Mouse (Mus musculus) stomach, embryonic 15.5 days (tissue): Measurements from ENCODE around the gene Vav3. TPM values are rescaled to one million over a fixed set of nuclear protein-coding genes. Genes with fewer than 3 reads are reported as not detected.

Experiments
- ATAC-seq: fragments of 200-750 bp; cut with Nextera tagmentation; 2 replicates; pipeline ENCODE4 v1.8.0; 2017; ENCODE audit warnings: low read depth, moderate number of reproducible peaks, moderate TSS enrichment; ENCODE audit not compliant: insufficient read depth, low FRiP score
- H3K27ac ChIP-seq: fragments of 300-500 bp; sonication (generic); 2 replicates; pipeline ENCODE4 v1.5.1; 2015; ENCODE audit warnings: mild to moderate bottlenecking, inconsistent platforms
- H3K27me3 ChIP-seq: fragments of 300-500 bp; sonication (generic); replicated peaks from 2 replicates; pipeline ENCODE4 v1.6.1; 2015; ENCODE audit warnings: inconsistent platforms
- H3K36me3 ChIP-seq: fragments of 300-500 bp; sonication (generic); 2 replicates; pipeline ENCODE4 v1.6.1; 2015; ENCODE audit warnings: inconsistent platforms
- H3K4me1 ChIP-seq: fragments of 300-500 bp; sonication (generic); 2 replicates; pipeline ENCODE4 v1.6.1; 2015; ENCODE audit warnings: inconsistent platforms
- H3K4me2 ChIP-seq: fragments of 300-500 bp; sonication (generic); 2 replicates; pipeline ENCODE4 v1.6.1; 2015; ENCODE audit warnings: mild to moderate bottlenecking, inconsistent platforms
- H3K4me3 ChIP-seq: fragments of 300-500 bp; sonication (generic); replicated peaks from 2 replicates; pipeline ENCODE4 v1.5.1; 2015; ENCODE audit warnings: inconsistent platforms
- H3K9ac ChIP-seq: fragments of 300-500 bp; sonication (generic); 2 replicates; pipeline ENCODE4 v1.6.1; 2015; ENCODE audit warnings: inconsistent platforms
- H3K9me3 ChIP-seq: fragments of 300-500 bp; sonication (generic); 2 replicates; pipeline ENCODE4 v1.6.1; 2016; ENCODE audit warnings: inconsistent platforms
- WGBS: fragments of 180-500 bp; shearing (Covaris S2); methylation state at CpG from one replicate; pipeline ENCODE4 v1.1.7; 2015; 5-methylcytosine and 5-hydroxymethylcytosine counted together
- polyA plus RNA-seq: library from polyadenylated mRNA; unstranded; fragments of >200 nt; fragmentation: Nextera tagmentation; extraction: Ambion mirVana; gene quantifications from 2 replicates; pipeline ENCODE4 v1.2.1, GENCODE M21; 2015

Gene Vav3
- polyA plus RNA-seq, 1 experiment from 2014 or later = 17.5 TPM

GRCm38 (mm10) chr3:109526651-109527050 is 186.2 kb downstream of the Vav3 start:
- Histone ChIP-seq H3K9me3 (no peaks in the 10 kb centered on the region), H3K9ac (no peak overlapping the region), H3K27me3 (no peaks in the 10 kb centered on the region), H3K27ac (no peak overlapping the region), H3K36me3 (no peaks in the 10 kb centered on the region), H3K4me3 (no peak overlapping the region), H3K4me1 (no peaks in the 10 kb centered on the region), H3K4me2 (no peak overlapping the region)
- ATAC-seq = no peak
- WGBS = 55% methylated on average over 8 of the region's 8 CpGs

GRCm38 (mm10) chr3:109528688-109529087 is 188.2 kb downstream of the Vav3 start:
- Histone ChIP-seq H3K27ac (no peak overlapping the region), H3K36me3 (no peaks in the 10 kb centered on the region), H3K27me3 (no peaks in the 10 kb centered on the region), H3K4me1 (no peaks in the 10 kb centered on the region), H3K9me3 (no peaks in the 10 kb centered on the region), H3K4me3 (no peak overlapping the region), H3K9ac (no peak overlapping the region), H3K4me2 (no peak overlapping the region)
- 90% methylated on average over 4 of the region's 4 CpGs for WGBS
- no peak for ATAC-seq

GRCm38 (mm10) chr3:109537686-109538085 is 197.2 kb downstream of the Vav3 start:
- WGBS = 70% methylated on average over 3 of the region's 3 CpGs
- no peak for ATAC-seq
- Histone ChIP-seq H3K4me1 (no peaks in the 10 kb centered on the region), H3K27me3 (no peaks in the 10 kb centered on the region), H3K36me3 (no peaks in the 10 kb centered on the region), H3K4me2 (no peak overlapping the region), H3K27ac (no peak overlapping the region), H3K4me3 (no peak overlapping the region), H3K9me3 (no peaks in the 10 kb centered on the region), H3K9ac (no peak overlapping the region)

DNA sequence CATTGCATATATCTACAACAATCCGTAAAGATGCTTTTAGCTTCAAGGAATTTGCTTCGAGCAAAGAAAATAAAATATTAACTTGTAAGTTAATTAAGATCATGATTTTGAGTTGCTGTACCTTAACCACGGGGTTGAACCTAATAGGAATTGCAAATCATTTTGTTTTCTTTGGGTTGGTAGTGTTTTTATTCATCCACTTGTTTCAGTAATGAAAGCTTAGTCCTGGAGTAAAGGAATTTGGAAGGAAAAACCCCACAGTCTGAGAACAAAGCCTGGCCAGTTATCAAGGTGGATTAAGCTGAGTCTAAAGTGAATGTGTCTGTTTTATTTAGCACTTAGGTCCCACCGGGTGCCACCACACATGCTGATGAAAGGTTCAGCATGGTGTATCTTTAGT is 199.6 kb downstream of the Vav3 start:
- no peaks in the 10 kb centered on the region for H3K9me3 ChIP-seq
- H3K27ac ChIP-seq = no peak overlapping the region
- H3K27me3 ChIP-seq = no peaks in the 10 kb centered on the region
- no peaks in the 10 kb centered on the region for H3K36me3 ChIP-seq
- H3K4me1 ChIP-seq = no peaks in the 10 kb centered on the region
- no peak overlapping the region for H3K4me3 ChIP-seq
- no peak overlapping the region for H3K9ac ChIP-seq
- WGBS = 57% methylated on average over 4 of the region's 4 CpGs
- H3K4me2 ChIP-seq = no peak overlapping the region
- ATAC-seq = no peak

- ATAC-seq = no peak
- Histone ChIP-seq H3K9ac (no peak overlapping the region), H3K9me3 (no peaks in the 10 kb centered on the region), H3K4me1 (no peaks in the 10 kb centered on the region), H3K4me2 (no peak overlapping the region), H3K4me3 (no peak overlapping the region), H3K27me3 (no peaks in the 10 kb centered on the region), H3K27ac (no peak overlapping the region), H3K36me3 (no peaks in the 10 kb centered on the region)
- 48% methylated on average over 7 of the region's 7 CpGs for WGBS
Observed at GRCm38 (mm10) chr3:109544476-109545221, 204.2 kb downstream of the Vav3 start.

DNA sequence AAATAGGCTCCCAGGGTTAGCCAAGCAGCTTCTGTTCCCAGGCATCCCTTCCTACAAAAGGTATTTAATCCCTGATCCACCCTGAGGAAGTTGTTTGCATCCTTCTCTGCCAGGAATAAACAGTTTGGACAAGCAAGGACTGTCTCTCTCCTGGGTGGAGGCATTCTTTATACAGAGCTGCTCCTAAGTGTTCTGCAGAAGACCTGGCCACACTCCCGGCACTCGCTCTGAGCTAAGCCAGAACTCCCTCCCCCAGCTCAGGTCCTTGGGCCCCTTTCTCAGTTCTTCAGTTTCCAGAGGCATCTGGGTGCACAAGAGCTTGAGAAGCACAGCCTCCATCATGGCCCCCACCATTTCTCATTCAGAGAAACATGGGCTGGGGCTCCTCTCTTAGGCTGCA is 216.9 kb downstream of the Vav3 start:
- H3K36me3 ChIP-seq = no peaks in the 10 kb centered on the region
- WGBS = 49% methylated on average over 2 of the region's 2 CpGs
- H3K27me3 ChIP-seq = no peaks in the 10 kb centered on the region
- no peaks in the 10 kb centered on the region for H3K9me3 ChIP-seq
- no peaks in the 10 kb centered on the region for H3K4me1 ChIP-seq
- H3K4me3 ChIP-seq = no peak overlapping the region
- ATAC-seq = peak; percentile 47; the same call in 1 of the 2 replicates
- H3K27ac ChIP-seq = no peak overlapping the region
- H3K4me2 ChIP-seq = no peak overlapping the region
- H3K9ac ChIP-seq = no peak overlapping the region

GRCm38 (mm10) chr3:109561295-109561694 is 220.8 kb downstream of the Vav3 start:
- no peak overlapping the region for H3K4me3 ChIP-seq
- no peak overlapping the region for H3K27ac ChIP-seq
- no peaks in the 10 kb centered on the region for H3K4me1 ChIP-seq
- WGBS = 63% methylated on average over 4 of the region's 4 CpGs
- no peak overlapping the region for H3K4me2 ChIP-seq
- H3K36me3 ChIP-seq = no peaks in the 10 kb centered on the region
- H3K9me3 ChIP-seq = no peaks in the 10 kb centered on the region
- ATAC-seq = no peak
- no peak overlapping the region for H3K9ac ChIP-seq
- no peaks in the 10 kb centered on the region for H3K27me3 ChIP-seq

DNA sequence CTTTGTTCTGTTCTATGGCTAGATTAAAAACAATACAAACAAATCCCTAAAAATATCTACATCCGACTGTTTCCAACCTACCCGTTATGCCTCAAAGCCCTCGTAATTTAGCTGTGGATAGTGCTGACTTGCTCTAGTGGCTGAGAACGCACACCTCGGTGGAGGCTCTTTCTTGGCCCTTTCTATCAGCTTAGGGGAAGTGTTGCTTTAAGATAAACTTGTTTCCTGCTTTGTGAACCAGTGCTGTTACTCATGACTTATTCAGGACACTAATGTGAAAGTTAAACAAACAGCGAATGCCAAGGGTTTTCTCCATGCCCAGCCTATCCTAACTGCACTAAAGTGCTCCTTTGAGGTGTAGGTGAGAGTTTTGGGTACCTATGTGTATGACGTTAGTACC is 221.3 kb downstream of the Vav3 start:
- Histone ChIP-seq H3K36me3 (no peaks in the 10 kb centered on the region), H3K9me3 (no peaks in the 10 kb centered on the region), H3K27me3 (no peaks in the 10 kb centered on the region), H3K4me2 (no peak overlapping the region), H3K27ac (no peak overlapping the region), H3K9ac (no peak overlapping the region), H3K4me3 (no peak overlapping the region), H3K4me1 (no peaks in the 10 kb centered on the region)
- ATAC-seq = no peak
- WGBS = 57% methylated on average over 7 of the region's 7 CpGs

DNA sequence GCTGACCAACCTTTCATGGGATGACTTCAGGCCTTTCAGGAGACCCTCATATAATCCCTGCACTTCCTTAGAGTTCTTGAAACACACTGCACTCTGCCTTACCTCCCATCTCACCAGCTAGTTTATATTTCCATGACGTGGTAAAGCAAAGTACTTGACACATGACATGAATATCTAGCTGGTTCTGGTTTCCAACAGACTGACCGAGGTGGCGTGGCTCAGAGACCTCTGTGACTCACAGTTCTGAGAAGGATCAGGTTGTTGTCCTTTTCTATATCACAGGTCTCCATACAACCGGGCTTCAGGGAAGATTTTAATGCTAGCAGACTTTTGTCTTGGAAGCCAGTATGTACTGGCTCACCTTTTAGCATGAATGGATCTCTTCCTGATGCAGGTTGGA is 221.8 kb downstream of the Vav3 start:
- Histone ChIP-seq H3K27me3 (no peaks in the 10 kb centered on the region), H3K4me1 (no peaks in the 10 kb centered on the region), H3K9me3 (no peaks in the 10 kb centered on the region), H3K4me3 (no peak overlapping the region), H3K4me2 (no peak overlapping the region), H3K36me3 (no peaks in the 10 kb centered on the region), H3K9ac (no peak overlapping the region), H3K27ac (no peak overlapping the region)
- 79% methylated on average over 4 of the region's 4 CpGs for WGBS
- no peak for ATAC-seq

GRCm38 (mm10) chr3:109564443-109564842 is 224.0 kb downstream of the Vav3 start:
- Histone ChIP-seq H3K4me1 (no peaks in the 10 kb centered on the region), H3K36me3 (no peaks in the 10 kb centered on the region), H3K4me3 (no peak overlapping the region), H3K9ac (no peak overlapping the region), H3K4me2 (no peak overlapping the region), H3K9me3 (no peaks in the 10 kb centered on the region), H3K27me3 (no peaks in the 10 kb centered on the region), H3K27ac (no peak overlapping the region)
- 74% methylated on average over 2 of the region's 2 CpGs for WGBS
- ATAC-seq = no peak

DNA sequence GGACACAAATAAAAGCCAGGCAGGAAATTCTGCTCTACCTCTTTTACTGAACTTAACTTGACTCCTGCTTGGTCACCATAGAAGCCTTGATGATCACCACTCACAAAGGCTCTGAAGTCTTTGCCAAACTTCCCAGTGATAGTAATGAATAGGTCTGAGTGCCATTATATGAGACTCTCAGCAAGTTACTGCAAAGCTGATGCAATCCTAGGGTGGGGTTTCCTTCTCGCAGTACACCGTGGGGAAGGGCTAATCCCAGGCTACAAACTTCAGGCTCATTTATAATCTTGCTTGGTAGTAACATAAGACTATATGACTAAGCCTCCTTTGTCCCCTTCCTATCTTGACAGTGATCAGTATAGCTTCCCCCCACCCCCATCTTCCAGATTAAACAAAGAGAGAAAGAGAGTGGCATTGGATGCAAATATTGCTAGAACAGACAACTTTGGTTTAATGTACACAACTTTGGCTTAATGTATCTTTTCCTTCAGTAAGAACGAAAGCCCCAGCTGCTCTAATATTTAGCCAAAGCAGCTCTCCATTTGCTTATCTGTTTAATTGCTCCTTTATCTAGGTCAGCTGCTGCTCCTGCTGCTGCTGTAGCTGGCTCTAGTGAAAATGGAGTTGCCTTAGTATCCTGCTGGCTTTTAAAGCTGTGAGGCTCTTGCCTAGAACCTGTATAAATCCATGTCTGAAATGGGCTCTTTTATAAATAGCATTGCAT is 228.3 kb downstream of the Vav3 start:
- no peaks in the 10 kb centered on the region for H3K27me3 ChIP-seq
- peak; percentile 76 for ATAC-seq
- peak overlapping the region; percentile 3; the same call in 1 of the 2 replicates for H3K27ac ChIP-seq
- H3K9me3 ChIP-seq = no peaks in the 10 kb centered on the region
- H3K9ac ChIP-seq = no peak overlapping the region
- H3K4me3 ChIP-seq = no peak overlapping the region
- H3K36me3 ChIP-seq = no peaks in the 10 kb centered on the region
- 19% methylated on average over 3 of the region's 3 CpGs for WGBS
- H3K4me1 ChIP-seq = 0 out of 2 replicates have a peak, but pooled peaks cover 3% of the 10 kb centered on the region
- no peak overlapping the region for H3K4me2 ChIP-seq

GRCm38 (mm10) chr3:109571483-109571882 is 231.0 kb downstream of the Vav3 start:
- 76% methylated on average over 1 of the region's 1 CpGs for WGBS

More at GRCm38 (mm10) chr3:109571483-109571882, 231.0 kb downstream of the Vav3 start:
- no peak overlapping the region for H3K4me3 ChIP-seq
- H3K36me3 ChIP-seq = no peaks in the 10 kb centered on the region
- H3K9ac ChIP-seq = no peak overlapping the region
- no peaks in the 10 kb centered on the region for H3K27me3 ChIP-seq
- H3K27ac ChIP-seq = no peak overlapping the region
- no peak for ATAC-seq
- H3K4me1 ChIP-seq = 0 out of 2 replicates have a peak, but pooled peaks cover 3% of the 10 kb centered on the region
- H3K9me3 ChIP-seq = no peaks in the 10 kb centered on the region
- no peak overlapping the region for H3K4me2 ChIP-seq
